Mouse (Mus musculus): ENCODE measurements at regions not wholly inside any gene's neighbourhood (a gene's known extent, or its start where the extent isn't known, plus 50 kb on each side); places are given as distances from the start of the nearest gene placed in this dataset.

GRCm38 (mm10) chr13:97494770-97495169 is 253.9 kb downstream of the Enc1 start:
- no peak for DNase-seq (ENCODE audit: low spot score in 2 of 2)
- intact Hi-C loops (cut with DNase I) = no loop called here

- no peak for DNase-seq (ENCODE audit: low spot score in 2 of 2)
- intact Hi-C loops (cut with DNase I) = no loop called here
Measured at GRCm38 (mm10) chr13:97493836-97494235, 252.9 kb downstream of the Enc1 start.

GRCm38 (mm10) chr13:97492958-97493735 is 252.2 kb downstream of the Enc1 start:
- intact Hi-C loops (cut with DNase I) = no loop called here
- DNase-seq (ENCODE audit: low spot score in 2 of 2) = no peak

GRCm38 (mm10) chr13:97491865-97492847 is 251.3 kb downstream of the Enc1 start:
- intact Hi-C loops (cut with DNase I) = no loop called here
- peak; percentile 58 to 60 for DNase-seq (ENCODE audit: low spot score in 2 of 2)

- no peak for DNase-seq (ENCODE audit: low spot score in 2 of 2)
- intact Hi-C loops (cut with DNase I) = no loop called here
Measured at GRCm38 (mm10) chr13:97490131-97490530, 249.2 kb downstream of the Enc1 start.

GRCm38 (mm10) chr13:97489721-97490120 is 248.8 kb downstream of the Enc1 start:
- intact Hi-C loops (cut with DNase I) = no loop called here
- DNase-seq (ENCODE audit: low spot score in 2 of 2) = no peak

- no peak for DNase-seq (ENCODE audit: low spot score in 2 of 2)
- intact Hi-C loops (cut with DNase I) = no loop called here
Measured at GRCm38 (mm10) chr13:97489029-97489428, 248.1 kb downstream of the Enc1 start.

GRCm38 (mm10) chr13:97488518-97488917 is 247.6 kb downstream of the Enc1 start:
- DNase-seq (ENCODE audit: low spot score in 2 of 2) = no peak
- intact Hi-C loops (cut with DNase I) = no loop called here

GRCm38 (mm10) chr13:97487746-97488473 is 247.0 kb downstream of the Enc1 start:
- intact Hi-C loops (cut with DNase I) = no loop called here
- no peak for DNase-seq (ENCODE audit: low spot score in 2 of 2)

GRCm38 (mm10) chr13:97486490-97486889 is 245.6 kb downstream of the Enc1 start:
- intact Hi-C loops (cut with DNase I) = no loop called here
- DNase-seq (ENCODE audit: low spot score in 2 of 2) = no peak

- no peak for DNase-seq (ENCODE audit: low spot score in 2 of 2)
- intact Hi-C loops (cut with DNase I) = no loop called here
Measured at GRCm38 (mm10) chr13:97485886-97486285, 245.0 kb downstream of the Enc1 start.

GRCm38 (mm10) chr13:97484808-97485545 is 244.1 kb downstream of the Enc1 start:
- DNase-seq (ENCODE audit: low spot score in 2 of 2) = no peak
- intact Hi-C loops (cut with DNase I) = no loop called here

- no peak for DNase-seq (ENCODE audit: low spot score in 2 of 2)
- intact Hi-C loops (cut with DNase I) = no loop called here
Measured at GRCm38 (mm10) chr13:97483681-97484080, 242.8 kb downstream of the Enc1 start.

- intact Hi-C loops (cut with DNase I) = no loop called here
- DNase-seq (ENCODE audit: low spot score in 2 of 2) = no peak
Measured at GRCm38 (mm10) chr13:97482439-97482946, 241.6 kb downstream of the Enc1 start.

- DNase-seq (ENCODE audit: low spot score in 2 of 2) = no peak
- intact Hi-C loops (cut with DNase I) = no loop called here
Measured at GRCm38 (mm10) chr13:97481259-97481658, 240.4 kb downstream of the Enc1 start.

- no peak for DNase-seq (ENCODE audit: low spot score in 2 of 2)
- intact Hi-C loops (cut with DNase I) = no loop called here
Measured at GRCm38 (mm10) chr13:97479066-97479586, 238.2 kb downstream of the Enc1 start.

GRCm38 (mm10) chr13:97473971-97474365 is 233.1 kb downstream of the Enc1 start:
- no peak for DNase-seq (ENCODE audit: low spot score in 2 of 2)
- intact Hi-C loops (cut with DNase I) = no loop called here

- intact Hi-C loops (cut with DNase I) = no loop called here
- DNase-seq (ENCODE audit: low spot score in 2 of 2) = no peak
Measured at GRCm38 (mm10) chr13:97473256-97473970, 232.5 kb downstream of the Enc1 start.
